Mouse (Mus musculus): ENCODE results near the gene Rnase4.

DNA sequence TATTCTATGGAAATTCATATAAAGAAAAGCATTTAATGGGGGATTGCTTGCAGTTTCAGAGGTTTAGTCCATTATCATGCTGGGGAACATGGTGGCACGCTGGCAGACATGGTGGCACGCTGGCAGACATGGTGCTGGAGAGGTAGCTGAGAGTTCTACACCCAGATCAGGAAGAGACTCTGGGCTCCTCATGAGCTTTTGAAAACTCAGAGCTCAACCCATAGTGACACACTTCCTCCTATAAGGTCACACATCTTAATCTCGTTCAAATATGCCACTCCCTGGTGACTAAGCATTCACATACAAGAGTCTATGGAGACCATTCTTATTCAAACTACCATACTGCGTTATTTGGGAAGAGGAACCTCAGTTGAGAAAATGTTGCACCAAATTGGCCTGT is 41.5 kb downstream of the Rnase4 start:
- no peak for TF ChIP-seq CTCF (IDR thresholded peaks at IDR 0.05; ENCODE audit: insufficient read depth, low read length)
- TF ChIP-seq POLR2A (IDR thresholded peaks at IDR 0.05; ENCODE audit: borderline replicate concordance, extremely low read depth, low read depth, low read length) = no peak
